16 mouse cellular contexts compared by ENCODE assay signal in the genomic region with DNA sequence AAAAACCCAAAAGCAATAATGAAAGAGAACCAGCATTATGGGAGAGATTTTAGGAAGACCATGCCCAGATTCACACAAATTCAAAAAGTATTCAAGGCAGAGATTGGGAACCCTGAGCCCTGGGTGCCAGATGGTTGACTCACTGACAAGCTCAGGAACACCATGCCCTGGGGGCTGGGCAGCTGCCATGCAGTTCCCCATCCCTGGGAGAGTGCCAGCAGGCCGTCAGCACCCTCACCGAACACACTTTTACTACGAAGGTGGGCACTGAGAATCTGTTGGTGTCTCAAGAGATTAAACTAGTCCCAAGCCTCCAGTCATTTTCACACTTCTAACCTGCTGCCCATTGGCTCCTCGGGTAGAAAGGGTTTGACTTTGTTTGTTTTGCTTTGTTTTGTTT.
DNase-seq lines count a peak whose midpoint lies in the region; ATAC-seq and TF ChIP-seq lines count a peak whose summit lies in the region.
"Had no signal": no experiment of that assay in that cellular context is flagged by ENCODE, and none has a peak within 500 bp of the region (broad histone marks: within the 10 kb centered on the region; RNA-seq: fewer than 3 reads in every experiment).

No protein-coding gene starts in this region.

- TF ChIP-seq EP300 in liver, postnatal 0 days (IDR thresholded peaks at IDR 0.05; ENCODE audit: low read depth) = no peak

- no peak for TF ChIP-seq CTCF in hindbrain, postnatal 0 days (IDR thresholded peaks at IDR 0.05; ENCODE audit: low read depth)
- TF ChIP-seq CTCF in liver, postnatal 0 days (IDR thresholded peaks at IDR 0.05; ENCODE audit: low read depth) = no peak

- no peak overlapping the region for H3K4me3 ChIP-seq in hindbrain, postnatal 0 days (ENCODE audit: low read length)
- no peak overlapping the region for H3K4me3 ChIP-seq in hindbrain, embryonic 11.5 days (ENCODE audit: low read depth, low read length)
- H3K4me3 ChIP-seq in liver, postnatal 0 days (ENCODE audit: low read depth, low read length) = no peak overlapping the region
- H3K4me3 ChIP-seq: embryonic facial prominence, embryonic 12.5 days; midbrain, embryonic 13.5 days; neural tube, embryonic 12.5 days had no signal

- WGBS in hindbrain, postnatal 0 days = 35% methylated on average over 4 of the region's 4 CpGs
- WGBS in hindbrain, embryonic 11.5 days = 80% methylated on average over 4 of the region's 4 CpGs
- 77% methylated on average over 4 of the region's 4 CpGs for WGBS in liver, postnatal 0 days (ENCODE audit: insufficient replicate concordance)

- H3K4me2 ChIP-seq in hindbrain, postnatal 0 days (ENCODE audit: low read depth, low read length) = no peak overlapping the region
- H3K4me2 ChIP-seq in hindbrain, embryonic 11.5 days (replicated peaks; ENCODE audit: low read depth, low read length) = no peak overlapping the region
- H3K4me2 ChIP-seq in liver, postnatal 0 days (ENCODE audit: low read depth, low read length) = no peak overlapping the region
- H3K4me2 ChIP-seq: embryonic facial prominence, embryonic 12.5 days; midbrain, embryonic 13.5 days; neural tube, embryonic 12.5 days had no signal

- no peaks in the 10 kb centered on the region for H3K27me3 ChIP-seq in hindbrain, postnatal 0 days (ENCODE audit: insufficient read depth, low read length)
- H3K27me3 ChIP-seq in hindbrain, embryonic 11.5 days (ENCODE audit: control insufficient read depth, insufficient read depth, low read length) = no peaks in the 10 kb centered on the region
- H3K27me3 ChIP-seq in liver, postnatal 0 days (ENCODE audit: insufficient read depth, low read length) = no peaks in the 10 kb centered on the region
- H3K27me3 ChIP-seq: embryonic facial prominence, embryonic 12.5 days; midbrain, embryonic 13.5 days; neural tube, embryonic 12.5 days had no signal

- no peak overlapping the region for H3K9ac ChIP-seq in hindbrain, postnatal 0 days (replicated peaks; ENCODE audit: low read length)
- no peak overlapping the region for H3K9ac ChIP-seq in hindbrain, embryonic 11.5 days (ENCODE audit: low read depth, low read length)
- H3K9ac ChIP-seq in liver, postnatal 0 days (replicated peaks) = no peak overlapping the region
- H3K9ac ChIP-seq: embryonic facial prominence, embryonic 12.5 days; liver, embryonic 14.5 days; midbrain, embryonic 13.5 days; neural tube, embryonic 12.5 days had no signal

- peak; percentile 88 to 94 for DNase-seq in cerebellum, postnatal 10 days
- no peak for DNase-seq in cerebellum, adult 9-11 months
- DNase-seq in hindbrain, postnatal 0 days (ENCODE audit: low spot score) = peak; percentile 62
- no peak for DNase-seq in hindbrain, embryonic 11.5 days (ENCODE audit: low spot score)
- DNase-seq in adrenal gland, postnatal 25 days = peak; percentile 33
- DNase-seq in heart, postnatal 10 days = peak; percentile 79 to 84
- DNase-seq in lung, adult 18-20 months = no peak
- DNase-seq in liver, postnatal 0 days = no peak
- DNase-seq: gastrocnemius, postnatal 36 days; layer of hippocampus, adult 9-11 months; lung, postnatal 36 days had no signal

- no peaks in the 10 kb centered on the region for H3K9me3 ChIP-seq in hindbrain, postnatal 0 days (ENCODE audit: low read length)
- no peaks in the 10 kb centered on the region for H3K9me3 ChIP-seq in hindbrain, embryonic 11.5 days (ENCODE audit: control insufficient read depth, low read length)
- no peaks in the 10 kb centered on the region for H3K9me3 ChIP-seq in liver, postnatal 0 days (ENCODE audit: low read length)
- H3K9me3 ChIP-seq: embryonic facial prominence, embryonic 12.5 days; midbrain, embryonic 13.5 days; neural tube, embryonic 12.5 days had no signal

- intact Hi-C loops in heart, postnatal 10 days (cut with DNase I) = no loop called here

- H3K4me1 ChIP-seq in hindbrain, postnatal 0 days (ENCODE audit: insufficient read depth, low read length) = peaks cover 6% of the 10 kb centered on the region
- no peaks in the 10 kb centered on the region for H3K4me1 ChIP-seq in hindbrain, embryonic 11.5 days (replicated peaks; ENCODE audit: control insufficient read depth, insufficient read depth, low read length)
- H3K4me1 ChIP-seq in liver, postnatal 0 days (ENCODE audit: insufficient read depth) = peaks cover 6% of the 10 kb centered on the region

- H3K27ac ChIP-seq in hindbrain, postnatal 0 days = no peak overlapping the region
- no peak overlapping the region for H3K27ac ChIP-seq in hindbrain, embryonic 11.5 days (ENCODE audit: low read depth, low read length)
- H3K27ac ChIP-seq in liver, postnatal 0 days (ENCODE audit: low read depth) = no peak overlapping the region
- H3K27ac ChIP-seq: liver, embryonic 14.5 days; neural tube, embryonic 12.5 days had no signal

- H3K36me3 ChIP-seq in hindbrain, postnatal 0 days (ENCODE audit: insufficient read depth, low read length) = no peaks in the 10 kb centered on the region
- no peaks in the 10 kb centered on the region for H3K36me3 ChIP-seq in hindbrain, embryonic 11.5 days (ENCODE audit: control insufficient read depth, insufficient read depth, low read length)
- H3K36me3 ChIP-seq in liver, postnatal 0 days (replicated peaks; ENCODE audit: insufficient read depth, low read length) = no peaks in the 10 kb centered on the region
- H3K36me3 ChIP-seq: embryonic facial prominence, embryonic 12.5 days; midbrain, embryonic 13.5 days; neural tube, embryonic 12.5 days had no signal

- ATAC-seq in hindbrain, postnatal 0 days = no peak
- no peak for ATAC-seq in hindbrain, embryonic 11.5 days (ENCODE audit: low FRiP score)
- ATAC-seq in liver, postnatal 0 days = no peak
- ATAC-seq: hindbrain, embryonic 16.5 days had no signal

Comparison
In these comparisons a context has a peak if more than half of its experiments do, and no peak if none do; other contexts are left out.
1. DNase-seq: peak in cerebellum, postnatal 10 days (2 of 2), hindbrain, postnatal 0 days (single experiment), adrenal gland, postnatal 25 days (single experiment) and heart, postnatal 10 days (2 of 2); none in cerebellum, adult 9-11 months (single experiment), hindbrain, embryonic 11.5 days (single experiment), lung, adult 18-20 months (0 of 2) and liver, postnatal 0 days (single experiment).